7 mouse cellular contexts compared by ENCODE assay signal in genomic region chr17:35719616-35720339, GRCm38 (mm10). TPM values are rescaled to one million over a fixed set of nuclear protein-coding genes. Genes with fewer than 3 reads are reported as not detected.
DNase-seq lines count a peak whose midpoint lies in the region; ATAC-seq and TF ChIP-seq lines count a peak whose summit lies in the region.

No protein-coding gene starts in this region.

- peak overlapping the region; percentile 75 for H3K27ac ChIP-seq in kidney, embryonic 15.5 days
- H3K27ac ChIP-seq in embryonic fibroblast, embryonic 13.5 days (ENCODE audit: insufficient read depth, low read length), result peak overlapping the region; percentile 53
- H3K27ac ChIP-seq in intestine, postnatal 0 days (ENCODE audit: low read depth, low read length), result no peak overlapping the region

- no peak for TF ChIP-seq POLR2A in embryonic fibroblast, embryonic 13.5 days (IDR thresholded peaks at IDR 0.05; ENCODE audit: low read depth, low read length)

- WGBS in kidney, embryonic 15.5 days, result 46% methylated on average over 9 of the region's 9 CpGs
- 59% methylated on average over 9 of the region's 9 CpGs for WGBS in intestine, postnatal 0 days

- no peak for DNase-seq in kidney, postnatal 36 days
- DNase-seq in G1E (ENCODE audit: low spot score), result peak; percentile 0
- DNase-seq in retina, embryonic 14.5 days (ENCODE audit: low spot score), result no peak
- no peak for DNase-seq in left cerebral cortex, adult 11 months (ENCODE audit: low spot score)

- no peak overlapping the region for H3K9ac ChIP-seq in kidney, embryonic 15.5 days
- no peak overlapping the region for H3K9ac ChIP-seq in intestine, postnatal 0 days (ENCODE audit: low read depth, low read length)

- no peak for TF ChIP-seq CTCF in G1E (IDR thresholded peaks at IDR 0.05; ENCODE audit: low read depth, low read length)
- TF ChIP-seq CTCF in embryonic fibroblast, embryonic 13.5 days (IDR thresholded peaks at IDR 0.05; ENCODE audit: borderline replicate concordance, insufficient read depth, low read length), result no peak
- peak; percentile 54 for TF ChIP-seq CTCF in intestine, postnatal 0 days (IDR thresholded peaks at IDR 0.05; ENCODE audit: low read depth)

- H3K4me2 ChIP-seq in kidney, embryonic 15.5 days, result no peak overlapping the region
- H3K4me2 ChIP-seq in intestine, postnatal 0 days (replicated peaks; ENCODE audit: low read depth), result no peak overlapping the region

- no peak overlapping the region for H3K4me3 ChIP-seq in kidney, embryonic 15.5 days (replicated peaks)
- H3K4me3 ChIP-seq in G1E (ENCODE audit: low read depth, low read length), result no peak overlapping the region
- no peak overlapping the region for H3K4me3 ChIP-seq in embryonic fibroblast, embryonic 13.5 days (ENCODE audit: insufficient read depth, low read length)
- no peak overlapping the region for H3K4me3 ChIP-seq in intestine, postnatal 0 days (ENCODE audit: low read depth, low read length)

- ATAC-seq in kidney, embryonic 15.5 days (replicated peaks; ENCODE audit: low FRiP score), result no peak
- ATAC-seq in G1E (ENCODE audit: extremely low read depth, insufficient number of reproducible peaks, low FRiP score, poor library complexity, severe bottlenecking), result no peak
- no peak for ATAC-seq in intestine, postnatal 0 days

- H3K36me3 ChIP-seq in kidney, embryonic 15.5 days, result no peaks in the 10 kb centered on the region
- no peaks in the 10 kb centered on the region for H3K36me3 ChIP-seq in G1E (replicated peaks)
- H3K36me3 ChIP-seq in intestine, postnatal 0 days (ENCODE audit: control insufficient read depth, insufficient read depth), result no peaks in the 10 kb centered on the region

- H3K9me3 ChIP-seq in kidney, embryonic 15.5 days (replicated peaks), result no peaks in the 10 kb centered on the region
- H3K9me3 ChIP-seq in G1E (replicated peaks), result no peaks in the 10 kb centered on the region
- no peaks in the 10 kb centered on the region for H3K9me3 ChIP-seq in intestine, postnatal 0 days (ENCODE audit: control insufficient read depth)

- peaks cover 29% of the 10 kb centered on the region for H3K4me1 ChIP-seq in kidney, embryonic 15.5 days
- H3K4me1 ChIP-seq in G1E (ENCODE audit: insufficient read depth, low read depth, low read length), result no peaks in the 10 kb centered on the region
- H3K4me1 ChIP-seq in embryonic fibroblast, embryonic 13.5 days (ENCODE audit: control insufficient read depth, insufficient read depth, low read length), result no peaks in the 10 kb centered on the region; the same call in 1 of the 2 replicates
- 0 out of 2 replicates have a peak, but pooled peaks cover 7% of the 10 kb centered on the region for H3K4me1 ChIP-seq in intestine, postnatal 0 days (replicated peaks; ENCODE audit: control insufficient read depth, insufficient read depth, low read length)

- H3K27me3 ChIP-seq in kidney, embryonic 15.5 days, result no peaks in the 10 kb centered on the region
- peaks cover 55% of the 10 kb centered on the region for H3K27me3 ChIP-seq in G1E (ENCODE audit: insufficient read depth, low read length)
- H3K27me3 ChIP-seq in intestine, postnatal 0 days (replicated peaks; ENCODE audit: control insufficient read depth, insufficient read depth, low read length), result no peaks in the 10 kb centered on the region

RNA-seq across cellular contexts. Expression of gene Ddr1, which starts 15.4 kb away (rescaled TPM):
- polyA plus RNA-seq in kidney, embryonic 15.5 days (2015; fragmentation: Nextera tagmentation; extraction: Ambion mirVana), result 83.0 and 86.1 TPM in 2 replicates
- not detected in 2 replicates for total RNA-seq in G1E (2014; fragmentation: Nextera tagmentation)
- total RNA-seq in G1E (2017), result 0.06 TPM in 1 of 2 replicates, not detected in the other
- 0.04 and 0.06 TPM in 2 replicates for polyA plus RNA-seq in G1E (2012)
- 42.9 and 46.3 TPM in 2 replicates for polyA plus RNA-seq in embryonic fibroblast, embryonic 13.5 days (2011; ENCODE audit: insufficient read length, low read depth, missing spikeins)
- polyA plus RNA-seq in intestine, postnatal 0 days (2015; fragmentation: Nextera tagmentation; extraction: Ambion mirVana), result 27.8 and 30.0 TPM in 2 replicates

RNA-seq across cellular contexts. Expression of gene Gtf2h4, which starts 46.2 kb away (rescaled TPM):
- polyA plus RNA-seq in kidney, embryonic 15.5 days (2015; fragmentation: Nextera tagmentation; extraction: Ambion mirVana), result 48.5 and 49.9 TPM in 2 replicates
- 33.4 and 45.3 TPM in 2 replicates for total RNA-seq in G1E (2014; fragmentation: Nextera tagmentation)
- 22.7 and 29.5 TPM in 2 replicates for total RNA-seq in G1E (2017)
- 26.4 and 27.1 TPM in 2 replicates for polyA plus RNA-seq in G1E (2012)
- polyA plus RNA-seq in embryonic fibroblast, embryonic 13.5 days (2011; ENCODE audit: insufficient read length, low read depth, missing spikeins), result 28.7 and 40.5 TPM in 2 replicates
- 16.9 and 18.1 TPM in 2 replicates for polyA plus RNA-seq in intestine, postnatal 0 days (2015; fragmentation: Nextera tagmentation; extraction: Ambion mirVana)

RNA-seq across cellular contexts. Expression of gene Vars2, which starts 52.4 kb away (rescaled TPM):
- polyA plus RNA-seq in kidney, embryonic 15.5 days (2015; fragmentation: Nextera tagmentation; extraction: Ambion mirVana), result 15.9 and 18.8 TPM in 2 replicates
- total RNA-seq in G1E (2014; fragmentation: Nextera tagmentation) (23.8 and 24.6 TPM in 2 replicates), G1E (2017) (10.8 and 11.0 TPM in 2 replicates)
- 93.9 and 135 TPM in 2 replicates for polyA plus RNA-seq in G1E (2012)
- polyA plus RNA-seq in embryonic fibroblast, embryonic 13.5 days (2011; ENCODE audit: insufficient read length, low read depth, missing spikeins), result 12.3 and 14.3 TPM in 2 replicates
- 6.0 and 6.3 TPM in 2 replicates for polyA plus RNA-seq in intestine, postnatal 0 days (2015; fragmentation: Nextera tagmentation; extraction: Ambion mirVana)

Comparison
In these comparisons a context has a peak if more than half of its experiments do, and no peak if none do; other contexts are left out.
1. RNA of gene Ddr1, which starts 15.4 kb away (polyA plus RNA-seq): 83.0 to 86.1 TPM in kidney, embryonic 15.5 days, 42.9 to 46.3 TPM in embryonic fibroblast, embryonic 13.5 days and 27.8 to 30.0 TPM in intestine, postnatal 0 days; 0.04 to 0.06 TPM in G1E; every median in the first group is over 10 times any median in the second.